Mouse (Mus musculus) G1E-ER4 (cell line): ENCODE data around the gene Slit3. TPM values are rescaled to one million over a fixed set of nuclear protein-coding genes. Genes with fewer than 3 reads are reported as not detected.

Source experiments
- GATA1 ChIP-seq: IDR thresholded peaks from one replicate; pipeline ENCODE4 v1.8.0; 2012; ENCODE audit warnings: low read length, inconsistent platforms
- polyA plus RNA-seq: library from polyadenylated mRNA; stranded (reverse); fragments of >175 nt; gene quantifications from 2 replicates; pipeline ENCODE4 v1.2.3, GENCODE M21; 2012

Slit3 gene
- polyA plus RNA-seq, 1 experiment, result not detected

DNA sequence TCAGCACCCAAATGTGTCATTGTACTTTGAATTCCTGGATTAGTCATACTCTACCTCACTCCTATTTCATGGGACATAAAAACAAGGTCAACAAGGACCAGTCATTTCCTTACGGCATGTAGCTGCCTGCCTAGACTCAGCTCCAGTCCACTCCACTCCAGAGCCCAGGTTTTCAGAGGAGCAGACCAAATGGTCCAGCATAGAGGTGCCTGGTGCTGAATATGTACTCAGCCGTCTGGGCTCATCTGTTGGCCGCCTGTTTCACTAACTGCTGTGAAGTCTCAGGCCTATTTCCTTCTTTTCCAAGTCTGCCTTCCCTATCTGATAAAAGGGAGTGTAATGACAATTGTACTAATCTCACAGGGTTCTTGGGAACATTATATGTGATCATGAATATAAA, 547.1 kb downstream of the Slit3 start:
- TF ChIP-seq GATA1, result no peak

- TF ChIP-seq GATA1, result no peak
Observed at GRCm38 (mm10) chr11:35668750-35669149, 547.7 kb downstream of the Slit3 start.

GRCm38 (mm10) chr11:35669536-35669935, 548.5 kb downstream of the Slit3 start:
- TF ChIP-seq GATA1, result no peak

- TF ChIP-seq GATA1, result no peak
Observed at GRCm38 (mm10) chr11:35670181-35670580, 549.2 kb downstream of the Slit3 start.

- no peak for TF ChIP-seq GATA1
Observed at GRCm38 (mm10) chr11:35670746-35671145, 549.7 kb downstream of the Slit3 start.

GRCm38 (mm10) chr11:35673050-35673449, 552.0 kb downstream of the Slit3 start:
- TF ChIP-seq GATA1, result no peak

DNA sequence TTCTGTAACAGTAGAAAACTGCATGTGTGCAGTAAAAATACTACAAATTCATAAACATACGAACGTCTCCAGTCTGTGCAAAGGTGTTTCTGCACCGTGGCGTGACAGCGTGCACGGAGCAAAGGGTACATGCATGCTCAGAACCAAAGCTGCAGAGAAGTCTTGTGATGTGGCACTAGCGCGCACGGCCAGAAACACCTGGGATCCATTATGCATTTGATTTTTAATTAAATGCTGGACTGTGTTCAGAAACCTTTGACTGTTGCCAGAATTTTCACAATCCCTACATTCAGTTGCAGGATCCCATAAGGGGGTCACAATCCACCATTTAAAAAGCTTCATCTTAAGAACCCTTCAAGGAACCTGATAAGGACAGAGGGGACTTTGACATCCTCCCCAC, 553.2 kb downstream of the Slit3 start:
- no peak for TF ChIP-seq GATA1

- TF ChIP-seq GATA1, result no peak
Observed at GRCm38 (mm10) chr11:35676744-35677143, 555.7 kb downstream of the Slit3 start.

- no peak for TF ChIP-seq GATA1
Observed at GRCm38 (mm10) chr11:35679976-35680375, 559.0 kb downstream of the Slit3 start.

GRCm38 (mm10) chr11:35687316-35687715, 566.3 kb downstream of the Slit3 start:
- no peak for TF ChIP-seq GATA1

DNA sequence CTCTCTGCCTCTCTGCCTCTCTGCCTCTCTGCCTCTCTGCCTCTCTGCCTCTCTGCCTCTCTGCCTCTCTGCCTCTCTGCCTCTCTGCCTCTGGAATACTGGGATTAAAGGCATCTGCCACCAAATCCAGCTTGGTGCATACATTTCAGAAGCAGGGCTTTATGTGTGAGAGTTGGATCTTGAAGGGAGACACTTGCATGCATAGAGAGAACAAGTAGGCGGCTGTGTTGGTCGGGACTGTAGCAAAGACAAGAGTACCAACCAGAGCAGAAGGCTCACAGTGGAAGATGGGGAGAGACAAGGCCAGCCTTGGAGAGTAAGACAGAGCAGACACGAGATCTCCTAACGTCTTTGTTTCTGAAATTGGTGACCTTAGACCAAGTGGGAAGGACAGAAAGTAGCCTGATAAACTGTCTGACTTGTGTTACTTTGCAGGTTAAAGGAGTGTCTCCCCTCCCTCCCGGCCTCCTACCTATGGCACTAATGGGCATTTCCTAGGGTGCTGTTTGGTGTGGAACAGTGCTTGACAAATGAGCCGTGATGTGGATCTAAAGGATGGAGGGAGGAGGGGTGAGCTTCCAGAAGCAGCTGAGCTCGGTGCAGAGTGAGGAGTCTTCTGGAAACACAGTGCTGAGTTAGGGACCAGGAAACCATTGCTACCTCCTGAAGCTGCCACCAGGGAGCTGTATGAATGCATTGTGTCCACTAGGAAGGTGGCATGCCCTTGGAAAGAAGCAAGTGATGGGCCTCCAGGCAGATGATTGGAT, 569.7 kb downstream of the Slit3 start:
- TF ChIP-seq GATA1, result no peak

GRCm38 (mm10) chr11:35693136-35693535, 572.1 kb downstream of the Slit3 start:
- no peak for TF ChIP-seq GATA1

DNA sequence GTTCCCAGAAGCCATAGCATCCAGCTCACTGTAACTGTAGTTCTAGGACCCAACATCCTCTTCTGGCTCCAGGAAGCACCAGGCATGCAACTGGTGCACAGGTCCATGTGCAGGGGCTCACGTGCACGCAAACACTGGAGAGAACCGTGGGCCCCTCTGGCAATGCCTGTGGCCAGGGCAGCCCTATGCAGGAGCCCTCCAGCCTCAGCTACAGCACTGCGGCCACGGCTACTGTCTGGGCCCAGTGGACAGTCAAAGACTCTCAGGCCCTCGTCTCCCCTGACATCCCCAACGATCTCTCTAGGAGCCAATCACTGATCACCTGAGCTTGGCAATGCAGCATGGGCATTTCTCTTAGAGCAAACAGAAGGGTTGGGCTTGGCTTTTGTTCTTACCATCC, 572.6 kb downstream of the Slit3 start:
- no peak for TF ChIP-seq GATA1

- TF ChIP-seq GATA1, result no peak
Observed at GRCm38 (mm10) chr11:35697476-35697875, 576.5 kb downstream of the Slit3 start.

DNA sequence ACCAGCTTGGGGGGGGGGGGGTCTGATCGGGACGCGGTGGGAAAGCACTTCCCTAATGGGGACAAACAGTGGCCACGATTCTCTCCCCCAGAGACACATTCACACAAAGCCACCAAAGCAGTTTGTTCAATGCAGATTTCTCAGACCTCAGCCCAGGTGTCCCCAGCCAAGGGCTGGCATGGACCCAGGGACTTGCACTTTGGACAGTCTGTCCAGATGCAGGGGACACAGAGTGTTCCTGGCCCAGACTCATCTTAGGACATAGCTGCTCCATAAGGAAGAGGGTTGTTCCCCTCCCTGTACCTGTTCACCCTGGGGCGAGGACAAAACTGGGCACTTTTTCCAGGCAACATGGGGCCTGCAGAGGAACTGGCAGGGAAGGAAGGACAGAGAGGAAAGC, 577.9 kb downstream of the Slit3 start:
- TF ChIP-seq GATA1, result no peak

- TF ChIP-seq GATA1, result no peak
Observed at GRCm38 (mm10) chr11:35703471-35703870, 582.4 kb downstream of the Slit3 start.

GRCm38 (mm10) chr11:35704381-35704780, 583.4 kb downstream of the Slit3 start:
- TF ChIP-seq GATA1, result no peak
